Mouse (Mus musculus) heart, embryonic 14.5 days (tissue): ENCODE data around the gene Pigl. TPM values are rescaled to one million over a fixed set of nuclear protein-coding genes. Genes with fewer than 3 reads are reported as not detected.
"Not testable (repeated sequence)": the region's sequence is repeated elsewhere in the genome, so short reads cannot be mapped to it uniquely, and the experiment has no call there.

Experiments used
- ATAC-seq: fragments of 200-750 bp; cut with Nextera tagmentation; 2 replicates; pipeline ENCODE4 v1.8.0; 2017; ENCODE audit warnings: low read depth, moderate TSS enrichment; ENCODE audit not compliant: insufficient number of reproducible peaks, insufficient read depth, low FRiP score
- H3K27ac ChIP-seq, 2 experiments: fragments of 200-500 bp in 1 of 2; fragments of 300-500 bp in 1 of 2; sonication (generic) in 1 of 2; replicated peaks in 1 of 2; 2 replicates each; pipeline ENCODE4 v1.5.1; 2012 to 2014; ENCODE audit warnings: low read depth in 2 of 2, low read length in 2 of 2, control low read depth in 1 of 2, mild to moderate bottlenecking in 1 of 2, mixed read lengths in 1 of 2; ENCODE audit not compliant: control insufficient read depth in 1 of 2, insufficient read depth in 1 of 2
- H3K27me3 ChIP-seq: fragments of 300-500 bp; sonication (generic); 2 replicates; pipeline ENCODE4 v1.6.1; 2014; ENCODE audit warnings: mild to moderate bottlenecking, low read length, control low read depth; ENCODE audit not compliant: control insufficient read depth, insufficient read depth
- H3K36me3 ChIP-seq: fragments of 300-500 bp; sonication (generic); 2 replicates; pipeline ENCODE4 v1.6.1; 2014; ENCODE audit warnings: mild to moderate bottlenecking, control low read depth, low read length, mixed read lengths; ENCODE audit not compliant: control insufficient read depth, insufficient read depth
- H3K4me1 ChIP-seq, 2 experiments: fragments of 200-500 bp in 1 of 2; fragments of 300-500 bp in 1 of 2; sonication (generic) in 1 of 2; 2 replicates each; pipeline ENCODE4 v1.6.1; 2012 to 2014; ENCODE audit warnings: low read length in 2 of 2, control low read depth in 1 of 2, mixed read lengths in 1 of 2; ENCODE audit not compliant: control insufficient read depth in 2 of 2, insufficient read depth in 2 of 2
- H3K4me2 ChIP-seq: fragments of 300-500 bp; sonication (generic); 2 replicates; pipeline ENCODE4 v1.6.1; 2014; ENCODE audit warnings: mild to moderate bottlenecking, low read length
- H3K4me3 ChIP-seq, 2 experiments: fragments of 200-500 bp in 1 of 2; fragments of 300-500 bp in 1 of 2; sonication (generic) in 1 of 2; 2 replicates each; pipeline ENCODE4 v1.5.1; 2012 to 2014; ENCODE audit warnings: low read length in 2 of 2, mild to moderate bottlenecking in 2 of 2, control low read depth in 1 of 2, low read depth in 1 of 2, moderate library complexity in 1 of 2; ENCODE audit not compliant: control insufficient read depth in 1 of 2, insufficient read depth in 1 of 2
- H3K9ac ChIP-seq: fragments of 300-500 bp; sonication (generic); 2 replicates; pipeline ENCODE4 v1.6.1; 2014; ENCODE audit warnings: mild to moderate bottlenecking, low read length
- H3K9me3 ChIP-seq: fragments of 300-500 bp; sonication (generic); 2 replicates; pipeline ENCODE4 v1.6.1; 2016; ENCODE audit warnings: low read length, control low read depth; ENCODE audit not compliant: control insufficient read depth
- WGBS: fragments of 180-500 bp; shearing (Covaris S2); extraction: QIAGEN DNeasy Blood & Tissue Kit; methylation state at CpG from one replicate; pipeline ENCODE4 v1.1.7; 2014; 5-methylcytosine and 5-hydroxymethylcytosine counted together
- polyA plus RNA-seq: library from polyadenylated mRNA; unstranded; fragments of >200 nt; fragmentation: Nextera tagmentation; extraction: Ambion mirVana; gene quantifications from 2 replicates; pipeline ENCODE4 v1.2.1, GENCODE M21; 2014

Gene Pigl
- polyA plus RNA-seq, 1 experiment from 2014 or later = 8.3 TPM

- Histone ChIP-seq H3K4me2 (peak overlapping the region; percentile 93), H3K9ac (peak overlapping the region; percentile 99), H3K36me3 (no peaks in the 10 kb centered on the region), H3K4me1 (peaks cover 0 to 14% of the 10 kb centered on the region in 2 experiments; a peak in 2 of 4 replicates), H3K27me3 (no peaks in the 10 kb centered on the region), H3K27ac (peak overlapping the region; percentile 98 to 100), H3K4me3 (peak overlapping the region; percentile 96 to 98), H3K9me3 (no peaks in the 10 kb centered on the region)
- under 1% methylated on average over 18 of the region's 18 CpGs for WGBS
- ATAC-seq = no peak
Measured at GRCm38 (mm10) chr11:62457891-62458270, 379 bp upstream of the Pigl start.

GRCm38 (mm10) chr11:62458780-62459179 lies 520 bp downstream of the Pigl start:
- no peaks in the 10 kb centered on the region for H3K36me3 ChIP-seq
- peak overlapping the region; percentile 99 for H3K9ac ChIP-seq
- peaks cover 0 to 14% of the 10 kb centered on the region in 2 experiments; a peak in 2 of 4 replicates for H3K4me1 ChIP-seq
- H3K4me2 ChIP-seq = peak overlapping the region; percentile 93
- H3K27ac ChIP-seq = peak overlapping the region; percentile 98 to 100
- under 1% methylated on average over 9 of the region's 9 CpGs for WGBS
- H3K27me3 ChIP-seq = no peaks in the 10 kb centered on the region
- no peaks in the 10 kb centered on the region for H3K9me3 ChIP-seq
- H3K4me3 ChIP-seq = peak overlapping the region; percentile 96 to 98
- no peak for ATAC-seq

GRCm38 (mm10) chr11:62462529-62462928 lies 4.3 kb downstream of the Pigl start:
- H3K9ac ChIP-seq, H3K27me3 ChIP-seq, H3K4me2 ChIP-seq, H3K27ac ChIP-seq, H3K4me1 ChIP-seq, H3K9me3 ChIP-seq, H3K4me3 ChIP-seq, H3K36me3 ChIP-seq, ATAC-seq: not testable (repeated sequence)
- 89% methylated on average over 1 of the region's 1 CpGs for WGBS

GRCm38 (mm10) chr11:62463225-62463915 lies 5.1 kb downstream of the Pigl start:
- Histone ChIP-seq H3K4me2 (no peak overlapping the region), H3K36me3 (no peaks in the 10 kb centered on the region), H3K4me3 (no peak overlapping the region), H3K9me3 (no peaks in the 10 kb centered on the region), H3K27ac (no peak overlapping the region), H3K9ac (no peak overlapping the region), H3K4me1 (peaks cover 6 to 9% of the 10 kb centered on the region in 2 experiments; a peak in 3 of 4 replicates), H3K27me3 (no peaks in the 10 kb centered on the region)
- WGBS = 73% methylated on average over 2 of the region's 2 CpGs
- no peak for ATAC-seq

GRCm38 (mm10) chr11:62464696-62465095 lies 6.4 kb downstream of the Pigl start:
- Histone ChIP-seq H3K36me3 (no peaks in the 10 kb centered on the region), H3K4me1 (peaks cover 6 to 9% of the 10 kb centered on the region in 2 experiments; a peak in 3 of 4 replicates), H3K9me3 (no peaks in the 10 kb centered on the region), H3K4me3 (no peak overlapping the region), H3K27ac (0 out of 4 replicates have a peak overlapping the region, but pooled peaks of 1 of the 2 experiments have one; percentile 24), H3K9ac (no peak overlapping the region), H3K4me2 (no peak overlapping the region), H3K27me3 (no peaks in the 10 kb centered on the region)
- 89% methylated on average over 3 of the region's 3 CpGs for WGBS
- no peak for ATAC-seq

- ATAC-seq = no peak
- Histone ChIP-seq H3K4me2 (no peak overlapping the region), H3K27me3 (no peaks in the 10 kb centered on the region), H3K36me3 (no peaks in the 10 kb centered on the region), H3K27ac (no peak overlapping the region), H3K9me3 (no peaks in the 10 kb centered on the region), H3K4me1 (peaks cover 6 to 7% of the 10 kb centered on the region in 2 experiments; a peak in 3 of 4 replicates), H3K9ac (no peak overlapping the region), H3K4me3 (no peak overlapping the region)
- WGBS = 84% methylated on average over 3 of the region's 3 CpGs
Measured at GRCm38 (mm10) chr11:62465849-62466248, 7.6 kb downstream of the Pigl start.

- Histone ChIP-seq H3K36me3 (no peaks in the 10 kb centered on the region), H3K9me3 (no peaks in the 10 kb centered on the region), H3K4me1 (peaks cover 6 to 7% of the 10 kb centered on the region in 2 experiments; a peak in 3 of 4 replicates), H3K4me3 (no peak overlapping the region), H3K4me2 (no peak overlapping the region), H3K27ac (no peak overlapping the region; a peak in 1 of 4 replicates), H3K9ac (no peak overlapping the region), H3K27me3 (no peaks in the 10 kb centered on the region)
- no peak for ATAC-seq
- WGBS = 49% methylated on average over 3 of the region's 3 CpGs
Measured at GRCm38 (mm10) chr11:62466546-62466945, 8.3 kb downstream of the Pigl start.

GRCm38 (mm10) chr11:62467289-62467688 lies 9.0 kb downstream of the Pigl start:
- not testable (repeated sequence) for H3K27ac ChIP-seq, H3K36me3 ChIP-seq, H3K4me3 ChIP-seq, H3K4me2 ChIP-seq, H3K9ac ChIP-seq, H3K27me3 ChIP-seq, H3K9me3 ChIP-seq, ATAC-seq, H3K4me1 ChIP-seq
